ENCODE assay signal across 8 mouse cellular contexts in genomic region chr16:4586531-4587123, GRCm38 (mm10). TPM values are rescaled to one million over a fixed set of nuclear protein-coding genes. Genes with fewer than 3 reads are reported as not detected.
DNase-seq lines count a peak whose midpoint lies in the region; ATAC-seq lines count a peak whose summit lies in the region.

No protein-coding gene starts in this region.

- peaks cover 8% of the 10 kb centered on the region; the same call in 1 of the 2 replicates for H3K4me1 ChIP-seq in hindbrain, embryonic 16.5 days (ENCODE audit: control insufficient read depth, insufficient read depth, low read depth, low read length)

- H3K27ac ChIP-seq in hindbrain, embryonic 16.5 days (ENCODE audit: low read depth, low read length) = peak overlapping the region; percentile 31
- peak overlapping the region; percentile 69 for H3K27ac ChIP-seq in macrophage

- H3K36me3 ChIP-seq in hindbrain, embryonic 16.5 days (ENCODE audit: control insufficient read depth, insufficient read depth, low read length) = peaks cover 4% of the 10 kb centered on the region; the same call in 1 of the 2 replicates
- H3K36me3 ChIP-seq in macrophage (ENCODE audit: inconsistent target) = no peaks in the 10 kb centered on the region

- H3K27me3 ChIP-seq in hindbrain, embryonic 16.5 days (replicated peaks; ENCODE audit: control insufficient read depth, insufficient read depth, low read length) = no peaks in the 10 kb centered on the region

- peak overlapping the region; percentile 69 for H3K9ac ChIP-seq in hindbrain, embryonic 16.5 days (ENCODE audit: low read depth, low read length)

- no peaks in the 10 kb centered on the region for H3K79me2 ChIP-seq in macrophage (ENCODE audit: inconsistent target)

- under 1% methylated on average over 37 of the region's 43 CpGs for WGBS in hindbrain, embryonic 16.5 days
- under 1% methylated on average over 40 of the region's 43 CpGs for WGBS in macrophage (ENCODE audit: missing documents)

- peak overlapping the region; percentile 67 for H3K4me2 ChIP-seq in hindbrain, embryonic 16.5 days (ENCODE audit: low read length)

- no peaks in the 10 kb centered on the region for H3K9me3 ChIP-seq in hindbrain, embryonic 16.5 days (ENCODE audit: control insufficient read depth, low read length)

- DNase-seq in WW6 (ENCODE audit: low read depth, low spot score) = peak; percentile 93
- peak; percentile 81 to 89 for DNase-seq in cerebellum, postnatal 4 days (ENCODE audit: low spot score in 2 of 2)
- peak; percentile 97 for DNase-seq in gastrocnemius, adult 18-20 months (ENCODE audit: low spot score)
- DNase-seq in left cerebral cortex, adult 18-20 months (ENCODE audit: low spot score in 2 of 2) = peak; percentile 78 to 89
- peak; percentile 92 for DNase-seq in right cerebral cortex, adult 18-20 months
- peak; percentile 88 for DNase-seq in urinary bladder, postnatal 10 days (ENCODE audit: low spot score)

- peak overlapping the region; percentile 44 for H3K4me3 ChIP-seq in hindbrain, embryonic 16.5 days (ENCODE audit: low read length)
- H3K4me3 ChIP-seq in macrophage (ENCODE audit: inconsistent target) = peak overlapping the region; percentile 38

- ATAC-seq in hindbrain, embryonic 16.5 days = peak; percentile 98

RNA-seq across cellular contexts. Expression of gene Glis2, which starts 7.9 kb away (rescaled TPM):
- 1 to 10 TPM; 4.0 to 7.3 TPM for total RNA-seq in gastrocnemius, adult 18-20 months (2021)
- 13.0 and 14.2 TPM in 2 replicates for polyA plus RNA-seq in hindbrain, embryonic 16.5 days (2015; fragmentation: Nextera tagmentation; extraction: Ambion mirVana)
- total RNA-seq in left cerebral cortex, adult 18-20 months (2021) = 10 to 100 TPM; 12.4 to 16.6 TPM
- total RNA-seq in macrophage (2018; cell fraction: chromatin; rRNA removed) = 1 to 10 TPM in 5 of 26 experiments, under 1 TPM in 5, not detected in 16; 0.25 to 3.1 (median 0.88) TPM
- total RNA-seq in macrophage (2018; cell fraction: cytosol; rRNA removed) = under 1 TPM in 11 of 26 experiments, not detected in 15; 0.04 to 0.56 (median 0.10) TPM
- 1 to 10 TPM in 4 of 26 experiments, under 1 TPM in 4, not detected in 18; 0.16 to 2.7 (median 0.77) TPM for total RNA-seq in macrophage (2018; cell fraction: nucleus; rRNA removed)
- polyA plus RNA-seq in macrophage (2018) = 0.06 to 0.16 TPM in 2 of 3 replicates, not detected in the other

RNA-seq across cellular contexts. Expression of gene Tfap4, which starts 27.0 kb away (rescaled TPM):
- total RNA-seq in gastrocnemius, adult 18-20 months (2021) = 1 to 10 TPM; 2.7 to 2.9 TPM
- 8.5 and 10.6 TPM in 2 replicates for polyA plus RNA-seq in hindbrain, embryonic 16.5 days (2015; fragmentation: Nextera tagmentation; extraction: Ambion mirVana)
- total RNA-seq in left cerebral cortex, adult 18-20 months (2021) = 1 to 10 TPM; 3.5 to 3.6 TPM
- 1 to 10 TPM; 1.2 to 7.1 (median 3.1) TPM for total RNA-seq in macrophage (2018; cell fraction: chromatin; rRNA removed)
- 1 to 10 TPM in 23 of 26 experiments, under 1 TPM in 3; 0.43 to 5.0 (median 2.3) TPM for total RNA-seq in macrophage (2018; cell fraction: cytosol; rRNA removed)
- 1 to 10 TPM in 23 of 26 experiments, under 1 TPM in 2, not detected in 1; 0.59 to 8.1 (median 2.4) TPM for total RNA-seq in macrophage (2018; cell fraction: nucleus; rRNA removed)
- polyA plus RNA-seq in macrophage (2018) = 3.3 to 7.1 TPM (median 4.0 TPM) in 3 replicates

RNA-seq across cellular contexts. Expression of gene Pam16, which starts 38.2 kb away (rescaled TPM):
- 100 to 1,000 TPM; 108 to 113 TPM for total RNA-seq in gastrocnemius, adult 18-20 months (2021)
- polyA plus RNA-seq in hindbrain, embryonic 16.5 days (2015; fragmentation: Nextera tagmentation; extraction: Ambion mirVana) = 139 and 150 TPM in 2 replicates
- 10 to 100 TPM; 72.1 to 86.6 TPM for total RNA-seq in left cerebral cortex, adult 18-20 months (2021)
- total RNA-seq in macrophage (2018; cell fraction: chromatin; rRNA removed) = 100 to 1,000 TPM in 21 of 26 experiments, 10 to 100 TPM in 5; 38.3 to 235 (median 140) TPM
- total RNA-seq in macrophage (2018; cell fraction: cytosol; rRNA removed) = 10 to 100 TPM; 16.9 to 34.6 (median 22.1) TPM
- 100 to 1,000 TPM in 7 of 26 experiments, 10 to 100 TPM in 19; 36.9 to 174 (median 83.1) TPM for total RNA-seq in macrophage (2018; cell fraction: nucleus; rRNA removed)
- polyA plus RNA-seq in macrophage (2018) = 9.7 to 39.5 TPM (median 23.6 TPM) in 3 replicates

RNA-seq across cellular contexts. Expression of gene Srl, which starts 45.0 kb away (rescaled TPM):
- total RNA-seq in gastrocnemius, adult 18-20 months (2021) = 1,000 to 10,000 TPM; 1,111 to 1,154 TPM
- polyA plus RNA-seq in hindbrain, embryonic 16.5 days (2015; fragmentation: Nextera tagmentation; extraction: Ambion mirVana) = 16.3 and 27.7 TPM in 2 replicates
- total RNA-seq in left cerebral cortex, adult 18-20 months (2021) = 1 to 10 TPM; 3.0 to 4.1 TPM
- 1 to 10 TPM in 18 of 26 experiments, under 1 TPM in 4, not detected in 4; 0.17 to 9.3 (median 3.5) TPM for total RNA-seq in macrophage (2018; cell fraction: chromatin; rRNA removed)
- 1 to 10 TPM in 23 of 26 experiments, under 1 TPM in 3; 0.19 to 5.5 (median 1.8) TPM for total RNA-seq in macrophage (2018; cell fraction: cytosol; rRNA removed)
- 1 to 10 TPM in 18 of 26 experiments, under 1 TPM in 8; 0.21 to 5.8 (median 1.9) TPM for total RNA-seq in macrophage (2018; cell fraction: nucleus; rRNA removed)
- 2.2 to 3.0 TPM (median 2.2 TPM) in 3 replicates for polyA plus RNA-seq in macrophage (2018)

RNA-seq across cellular contexts. Expression of gene Vasn, which starts 53.1 kb away (rescaled TPM):
- 1 to 10 TPM; 4.1 to 5.0 TPM for total RNA-seq in gastrocnemius, adult 18-20 months (2021)
- polyA plus RNA-seq in hindbrain, embryonic 16.5 days (2015; fragmentation: Nextera tagmentation; extraction: Ambion mirVana) = 6.0 and 7.0 TPM in 2 replicates
- 10 to 100 TPM; 11.5 to 11.6 TPM for total RNA-seq in left cerebral cortex, adult 18-20 months (2021)
- total RNA-seq in macrophage (2018; cell fraction: chromatin; rRNA removed) = 1 to 10 TPM in 6 of 26 experiments, under 1 TPM in 18, not detected in 2; 0.21 to 7.4 (median 0.77) TPM
- total RNA-seq in macrophage (2018; cell fraction: cytosol; rRNA removed) = under 1 TPM in 10 of 26 experiments, not detected in 16; 0.03 to 0.71 (median 0.08) TPM
- total RNA-seq in macrophage (2018; cell fraction: nucleus; rRNA removed) = 1 to 10 TPM in 1 of 26 experiments, under 1 TPM in 17, not detected in 8; 0.12 to 1.8 (median 0.39) TPM
- 0.07 TPM in 1 of 3 replicates, not detected in the others for polyA plus RNA-seq in macrophage (2018)

Comparison
In these comparisons a context has a peak if more than half of its experiments do, and no peak if none do; other contexts are left out.
1. Peak in every context shown above with its lines: DNase-seq, ATAC-seq, H3K4me3 ChIP-seq and H3K27ac ChIP-seq.